Mouse (Mus musculus): Measurements from ENCODE around the gene Agap3.

Agap3 gene

GRCm38 (mm10) chr5:24474723-24475261 lies 22.8 kb downstream of the Agap3 start:
- peak; percentile 45 for DNase-seq (ENCODE audit: extremely low spot score)

GRCm38 (mm10) chr5:24475476-24476241 lies 23.7 kb downstream of the Agap3 start:
- no peak for DNase-seq (ENCODE audit: extremely low spot score)

DNA sequence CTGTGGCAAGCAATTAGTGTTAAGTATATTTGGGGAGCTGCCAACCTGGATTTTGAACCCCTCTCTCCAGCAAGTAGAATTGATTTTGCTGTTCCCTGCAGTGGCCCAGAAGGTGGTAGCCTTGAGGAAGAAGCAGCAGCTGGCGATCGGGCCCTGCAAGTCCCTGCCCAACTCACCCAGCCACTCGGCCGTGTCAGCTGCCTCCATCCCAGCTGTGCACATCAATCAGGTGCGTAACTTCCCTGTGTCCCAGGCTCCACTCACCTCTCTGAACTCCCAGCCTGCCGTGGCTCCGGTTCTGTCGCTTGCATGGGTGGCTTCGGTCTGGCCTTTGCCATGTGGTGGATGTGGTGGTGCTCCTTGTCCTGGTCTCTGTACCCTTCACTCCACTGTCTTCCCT lies 25.9 kb downstream of the Agap3 start:
- DNase-seq (ENCODE audit: extremely low spot score), result no peak

GRCm38 (mm10) chr5:24481647-24482046 lies 29.7 kb downstream of the Agap3 start:
- peak; percentile 82 for DNase-seq (ENCODE audit: extremely low spot score)

DNA sequence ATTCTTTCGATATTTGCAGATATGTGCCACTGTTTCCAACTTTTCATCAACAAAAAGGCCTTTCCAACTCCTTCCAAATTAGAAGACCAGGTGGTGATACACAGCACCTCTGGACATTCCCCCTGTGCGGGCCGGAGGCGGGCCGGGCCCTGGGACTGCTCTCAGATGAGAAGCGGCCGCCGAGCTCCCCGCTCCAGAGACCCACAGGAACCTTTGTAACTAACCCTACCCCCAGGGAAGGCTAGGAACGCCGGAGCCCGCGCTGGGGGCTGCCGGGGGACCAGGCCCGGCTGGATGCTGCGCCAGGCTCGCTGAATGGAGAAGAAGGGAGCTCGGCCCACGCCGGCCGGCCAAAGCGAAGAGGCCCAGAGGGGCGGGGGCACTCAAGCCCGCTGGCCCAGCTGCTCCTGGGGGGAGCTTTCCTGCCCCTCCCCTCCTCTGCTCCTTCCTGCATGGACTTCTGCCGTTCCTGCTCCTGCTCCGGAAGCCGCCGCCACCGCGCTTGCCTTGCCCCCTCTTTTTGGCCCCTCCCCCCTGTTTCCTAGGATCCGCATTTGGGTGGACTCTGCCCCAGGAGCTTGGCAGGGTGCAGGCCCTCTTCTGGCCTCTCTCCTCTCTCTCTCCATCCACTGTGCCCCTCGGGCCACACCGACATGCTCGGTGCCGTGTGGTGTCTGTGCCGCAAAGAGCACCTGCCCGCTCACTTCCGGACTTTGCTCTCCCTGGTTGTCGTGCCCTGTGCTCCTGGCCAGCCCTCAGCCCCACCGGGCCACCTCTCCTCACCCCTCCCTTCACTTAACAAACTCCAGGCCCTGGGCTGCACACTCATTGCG lies 30.5 kb downstream of the Agap3 start:
- DNase-seq (ENCODE audit: extremely low spot score), result no peak

DNA sequence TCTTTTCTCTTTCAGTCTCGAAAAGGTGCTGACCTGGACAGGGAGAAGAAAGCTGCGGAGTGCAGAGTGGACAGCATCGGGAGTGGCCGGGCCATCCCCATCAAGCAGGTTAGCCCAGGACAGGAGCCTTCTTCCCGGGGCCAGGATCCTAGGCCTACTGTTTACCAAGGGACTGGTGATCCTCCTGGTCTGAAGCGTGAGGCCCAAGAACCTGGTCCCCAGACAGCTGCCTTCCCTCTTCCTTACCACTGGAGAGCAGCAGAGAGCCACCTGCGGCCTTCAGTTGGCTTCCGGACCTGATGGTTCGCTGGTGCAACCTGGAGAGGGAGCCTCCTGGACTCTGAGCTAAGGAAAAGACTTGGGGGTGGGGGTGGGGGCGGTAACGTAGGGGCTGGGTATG lies 31.3 kb downstream of the Agap3 start:
- DNase-seq (ENCODE audit: extremely low spot score), result peak; percentile 77

GRCm38 (mm10) chr5:24484963-24485362 lies 33.0 kb downstream of the Agap3 start:
- no peak for DNase-seq (ENCODE audit: extremely low spot score)

GRCm38 (mm10) chr5:24486097-24486496 lies 34.1 kb downstream of the Agap3 start:
- peak; percentile 85 for DNase-seq (ENCODE audit: extremely low spot score)

DNA sequence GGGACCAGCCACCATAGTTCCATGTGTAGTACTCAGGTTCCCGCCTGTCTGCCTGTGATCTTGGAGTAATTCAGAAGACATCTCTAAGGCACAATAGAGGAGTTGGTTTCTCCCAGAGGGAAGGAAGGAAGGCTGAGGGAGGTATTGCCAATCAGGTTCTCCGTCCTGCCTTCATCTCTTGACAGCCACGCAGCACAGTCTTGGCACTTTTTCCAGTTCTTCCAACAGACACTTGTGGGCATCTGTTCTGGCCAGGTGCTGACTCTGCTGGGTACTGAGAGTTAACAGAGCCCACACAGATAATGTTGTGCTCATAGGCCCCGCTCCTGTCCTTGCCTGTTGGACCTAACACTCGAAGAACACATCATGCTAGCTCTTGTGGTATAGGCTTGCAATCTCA lies 34.8 kb downstream of the Agap3 start:
- no peak for DNase-seq (ENCODE audit: extremely low spot score)

DNA sequence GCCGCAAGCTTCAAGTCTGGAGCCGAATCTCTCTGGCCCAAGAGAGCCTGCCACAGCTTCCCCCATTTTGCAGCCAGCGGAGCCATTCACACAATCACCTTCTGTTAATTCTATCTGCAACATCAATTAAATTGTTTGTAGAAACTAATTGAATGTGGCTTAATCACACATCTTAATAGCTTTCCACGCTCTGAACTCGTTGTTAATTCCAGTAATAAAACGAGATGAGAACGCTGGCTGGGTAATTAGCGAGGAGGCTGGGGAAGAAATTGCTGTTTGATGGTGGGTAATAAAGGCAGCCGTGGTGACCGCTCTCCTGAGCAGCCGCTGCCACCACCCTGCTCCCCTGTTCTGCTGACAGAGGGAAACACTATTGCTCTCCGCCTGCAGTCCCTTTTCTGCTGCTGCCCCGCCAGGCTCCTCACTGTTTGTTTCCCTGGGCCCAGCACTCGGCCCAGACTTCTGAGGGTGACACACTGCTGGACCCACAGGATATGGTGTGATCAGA lies 38.5 kb downstream of the Agap3 start:
- DNase-seq (ENCODE audit: extremely low spot score), result no peak

- DNase-seq (ENCODE audit: extremely low spot score), result no peak
These were observed 40.7 kb downstream of the Agap3 start for GRCm38 (mm10) chr5:24492546-24493285.

DNA sequence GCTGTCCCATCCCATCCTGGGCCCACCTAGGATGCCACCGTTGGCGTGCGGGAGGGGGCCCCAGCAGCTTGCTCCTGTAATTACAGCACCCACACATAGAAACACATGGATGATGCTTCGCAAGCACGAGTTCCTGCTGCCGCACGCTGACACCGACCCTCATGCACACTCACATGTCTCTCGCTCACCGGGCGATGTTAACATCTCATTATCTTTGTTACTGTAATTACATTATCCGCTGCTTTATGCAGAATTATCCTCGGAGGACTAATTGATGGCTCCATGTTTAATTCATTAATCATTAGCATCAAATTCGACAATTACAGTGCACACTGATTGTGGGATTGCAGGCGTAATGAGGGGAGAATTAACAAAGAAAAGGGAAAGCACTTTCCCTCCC lies 43.0 kb downstream of the Agap3 start:
- no peak for DNase-seq (ENCODE audit: extremely low spot score)

GRCm38 (mm10) chr5:24496756-24497155 lies 44.8 kb downstream of the Agap3 start:
- no peak for DNase-seq (ENCODE audit: extremely low spot score)

DNA sequence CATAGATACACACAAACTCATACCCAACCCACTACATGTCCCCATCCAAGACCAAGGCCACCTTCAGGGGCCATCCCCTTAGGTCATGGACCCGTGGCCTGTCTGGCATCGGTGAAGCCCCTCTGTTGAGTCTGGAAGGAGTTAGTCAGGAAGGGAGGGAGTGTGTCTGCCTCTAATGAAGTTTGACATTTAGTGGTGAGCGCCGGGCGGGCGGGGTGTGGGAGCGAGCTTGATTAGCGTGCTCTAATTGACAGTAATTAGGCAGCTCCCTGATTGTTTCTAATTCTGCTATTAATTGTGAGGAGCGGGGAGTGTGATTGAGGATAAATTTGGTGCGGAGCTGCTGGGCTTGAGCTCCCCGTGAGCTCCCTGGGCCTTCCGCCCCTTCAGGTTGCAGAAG lies 45.5 kb downstream of the Agap3 start:
- no peak for DNase-seq (ENCODE audit: extremely low spot score)

DNA sequence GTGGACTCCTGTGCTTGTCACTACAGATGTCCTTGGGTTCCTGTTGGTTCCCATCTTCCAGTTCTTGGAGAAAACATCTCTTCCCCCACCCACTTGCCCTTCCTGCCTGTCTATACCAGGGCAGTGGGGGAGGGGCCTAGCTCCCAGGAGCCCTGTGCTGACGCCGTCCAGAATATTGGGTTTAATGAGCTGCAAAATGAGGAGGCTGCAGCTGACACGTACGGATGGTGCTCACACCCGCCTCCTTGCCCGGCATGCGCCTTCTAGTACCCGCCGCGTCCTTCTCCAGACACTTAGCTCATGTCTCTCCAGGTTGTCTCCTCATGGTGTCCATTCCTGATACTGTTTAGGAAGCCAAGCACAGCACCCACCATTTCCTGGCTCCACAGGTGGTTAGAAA lies 47.1 kb downstream of the Agap3 start:
- no peak for DNase-seq (ENCODE audit: extremely low spot score)

GRCm38 (mm10) chr5:24500851-24501250 lies 48.9 kb downstream of the Agap3 start:
- DNase-seq (ENCODE audit: extremely low spot score), result no peak

DNA sequence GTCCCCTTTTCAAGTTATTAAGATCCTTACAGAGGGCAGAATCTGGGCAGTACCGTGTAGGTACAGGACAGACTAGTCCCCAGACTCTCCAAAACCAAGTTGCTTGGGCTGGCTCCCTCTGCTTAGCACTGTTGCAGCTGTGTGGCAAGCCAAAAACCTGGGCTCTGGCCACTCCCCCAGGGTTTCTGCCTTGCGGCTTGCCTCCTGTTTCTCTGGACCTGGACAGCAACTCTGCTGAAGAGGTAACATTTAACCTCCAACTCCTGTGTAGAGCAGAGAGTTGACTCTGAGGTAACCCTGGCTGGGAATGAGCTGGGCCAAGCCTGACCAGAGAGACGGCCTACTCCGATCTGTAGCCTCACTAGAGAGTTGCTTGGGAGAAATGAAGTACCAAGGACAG lies 50.8 kb downstream of the Agap3 start:
- DNase-seq (ENCODE audit: extremely low spot score), result no peak

GRCm38 (mm10) chr5:24505513-24505912 lies 53.5 kb downstream of the Agap3 start:
- no peak for DNase-seq (ENCODE audit: extremely low spot score)

DNA sequence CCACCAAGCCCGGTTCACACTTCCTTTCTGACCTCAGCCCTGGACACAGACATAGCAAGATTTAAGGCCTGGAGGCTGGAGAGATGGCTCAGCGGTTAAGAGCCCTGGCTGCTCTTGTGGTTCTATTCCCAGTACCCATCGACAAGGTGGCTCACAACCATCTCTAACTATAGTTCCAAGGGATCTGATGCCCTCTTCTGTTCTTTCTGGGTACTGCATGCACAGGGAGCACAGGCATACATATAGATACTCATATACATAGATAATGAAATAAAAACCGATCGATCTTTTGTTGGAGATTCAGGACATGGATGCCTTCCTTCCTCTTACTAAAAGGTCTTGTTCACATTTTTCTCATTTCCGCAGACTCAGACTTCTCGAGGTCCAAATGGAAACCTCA lies 56.4 kb downstream of the Agap3 start:
- DNase-seq (ENCODE audit: extremely low spot score), result no peak

DNA sequence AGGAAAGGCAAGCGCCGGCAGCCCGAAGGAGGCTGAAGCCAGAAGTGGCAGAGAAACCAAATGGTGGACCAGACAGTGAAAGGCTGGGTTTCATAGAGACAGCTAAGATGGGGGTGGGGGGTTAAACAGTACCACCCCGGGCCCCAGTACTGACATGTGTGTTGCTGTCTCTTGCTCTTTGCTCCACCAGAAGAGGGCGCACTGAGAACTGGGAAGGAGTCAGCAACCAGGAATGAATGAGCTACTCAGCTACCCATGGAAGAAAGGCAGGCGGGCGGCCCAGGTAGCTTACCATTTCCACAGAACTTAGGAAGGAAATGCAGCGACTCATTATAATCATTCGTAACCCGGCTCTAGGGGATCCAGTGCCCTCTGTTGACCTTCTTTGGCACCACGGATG lies 58.7 kb downstream of the Agap3 start:
- peak; percentile 31 for DNase-seq (ENCODE audit: extremely low spot score)

DNA sequence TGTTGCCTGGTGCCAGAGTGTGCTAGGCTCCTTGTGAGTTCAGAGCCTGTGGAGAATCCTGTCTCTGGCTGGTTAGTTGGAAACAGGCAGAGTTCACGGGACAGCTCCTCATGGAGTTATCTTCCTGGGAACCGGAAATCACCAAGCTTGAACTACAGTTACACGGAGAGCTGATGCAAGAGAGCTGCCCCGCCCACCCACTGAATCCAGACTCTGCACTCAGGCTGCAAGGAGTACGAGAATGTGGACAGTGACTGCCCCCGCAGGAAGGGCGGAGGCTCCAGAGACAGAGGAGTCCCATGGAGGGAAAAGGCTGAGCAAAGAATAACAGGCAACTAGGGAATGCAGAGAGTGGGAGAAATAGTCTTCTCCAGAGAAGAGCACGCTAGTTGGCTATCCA lies 60.3 kb downstream of the Agap3 start:
- DNase-seq (ENCODE audit: extremely low spot score), result no peak

- no peak for DNase-seq (ENCODE audit: extremely low spot score)
These were observed 69.4 kb downstream of the Agap3 start for GRCm38 (mm10) chr5:24521366-24521765.
